Mouse (Mus musculus) brain, embryonic 14.5 days (tissue): ENCODE results near the gene 1810062G17Rik.

Experiments used
- CTCF ChIP-seq: fragments of 200-500 bp; IDR thresholded peaks from 2 replicates; pipeline ENCODE4 v1.5.1; 2012; ENCODE audit warnings: inconsistent platforms, mild to moderate bottlenecking, moderate library complexity, borderline replicate concordance; ENCODE audit not compliant: insufficient read depth, insufficient read length; ENCODE audit errors: extremely low read depth
- POLR2A ChIP-seq: fragments of 200-500 bp; IDR thresholded peaks from 2 replicates; pipeline ENCODE4 v1.6.1; 2012; ENCODE audit warnings: mild to moderate bottlenecking, inconsistent platforms, borderline replicate concordance; ENCODE audit not compliant: poor library complexity, insufficient read depth, insufficient read length, severe bottlenecking; ENCODE audit errors: extremely low read depth

DNA sequence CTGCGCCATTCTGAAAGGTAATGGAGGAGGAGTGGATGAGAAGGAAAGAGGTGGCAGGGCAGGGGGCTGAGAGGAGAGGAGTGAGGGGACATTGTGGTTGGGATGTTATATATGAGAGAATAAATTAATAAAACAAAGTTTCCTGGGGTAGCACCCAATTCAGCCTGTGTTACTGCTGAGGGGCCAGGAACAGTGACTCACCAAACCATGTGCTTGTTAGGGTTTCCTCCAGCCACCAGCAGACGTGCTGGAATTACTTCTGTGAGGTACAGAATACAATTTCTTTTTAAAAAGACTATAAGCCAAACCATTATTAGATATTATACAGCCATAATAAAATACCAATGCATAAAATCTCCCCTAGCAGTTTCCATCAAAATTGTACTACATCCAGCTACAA lies 18.9 kb downstream of the 1810062G17Rik start:
- TF ChIP-seq CTCF (no peak), POLR2A (no peak)
